Mouse (Mus musculus) urinary bladder, postnatal 0 days (tissue): ENCODE measurements around the gene Vmn2r10. TPM values are rescaled to one million over a fixed set of nuclear protein-coding genes. Genes with fewer than 3 reads are reported as not detected.

Experiments used
- polyA plus RNA-seq: library from polyadenylated mRNA; unstranded; fragments of >200 nt; fragmentation: Nextera tagmentation; extraction: Ambion mirVana; gene quantifications from 2 replicates; pipeline ENCODE4 v1.2.1, GENCODE M21; 2015

Gene Vmn2r10
- not detected in 2 replicates for polyA plus RNA-seq

GRCm38 (mm10) chr5:109006427-109006826 is at the start of gene Vmn2r10:
Gene Vmn2r10 (minus strand): TSS chr5:109006527.

Other genes with a start within 250 kb of the Vmn2r10 start
- 17.9 and 19.0 TPM in 2 replicates for gene Rnf212, start 231.5 kb downstream of the Vmn2r10 start, polyA plus RNA-seq
- not detected in 2 replicates for gene Tmed11, start 211.2 kb downstream of the Vmn2r10 start, polyA plus RNA-seq
- gene Vmn2r8, start 197.7 kb downstream of the Vmn2r10 start, polyA plus RNA-seq = not detected in 2 replicates
- not detected in 2 replicates for gene Vmn2r9, start 153.9 kb downstream of the Vmn2r10 start, polyA plus RNA-seq
- not detected in 2 replicates for gene Vmn2r11, start 53.0 kb upstream of the Vmn2r10 start, polyA plus RNA-seq
- not detected in 2 replicates for gene Vmn2r12, start 91.4 kb upstream of the Vmn2r10 start, polyA plus RNA-seq
- gene Vmn2r13, start 185.7 kb upstream of the Vmn2r10 start, polyA plus RNA-seq = not detected in 2 replicates
- not detected in 2 replicates for gene Vmn2r14, start 218.2 kb upstream of the Vmn2r10 start, polyA plus RNA-seq